Mouse (Mus musculus) kidney, postnatal 10 days (tissue): ENCODE data around the gene Cog5.

Source experiments
- DNase-seq: peaks from one replicate; pipeline ENCODE4 v3.0.0; 2021; ENCODE audit warnings: mixed read lengths

Gene Cog5

DNA sequence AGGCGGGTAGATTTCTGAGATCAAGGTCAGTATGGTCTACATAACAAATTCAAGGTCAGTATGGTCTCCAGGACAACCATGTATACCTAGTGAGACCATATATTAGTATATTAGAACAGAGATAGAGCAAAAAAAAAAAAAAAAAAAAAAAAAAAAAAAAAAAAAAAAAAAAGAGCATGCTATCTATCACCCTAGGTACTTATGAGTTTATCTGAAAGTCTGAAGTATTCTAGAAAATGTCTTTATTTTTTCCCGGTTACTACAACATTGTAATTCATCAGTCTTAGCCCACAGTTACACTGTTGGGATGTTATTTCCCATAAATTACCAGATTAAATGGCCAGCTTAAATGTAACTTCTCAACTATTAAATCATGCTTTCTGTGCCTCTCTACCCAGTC is 289.7 kb downstream of the Cog5 start:
- DNase-seq: no peak

DNA sequence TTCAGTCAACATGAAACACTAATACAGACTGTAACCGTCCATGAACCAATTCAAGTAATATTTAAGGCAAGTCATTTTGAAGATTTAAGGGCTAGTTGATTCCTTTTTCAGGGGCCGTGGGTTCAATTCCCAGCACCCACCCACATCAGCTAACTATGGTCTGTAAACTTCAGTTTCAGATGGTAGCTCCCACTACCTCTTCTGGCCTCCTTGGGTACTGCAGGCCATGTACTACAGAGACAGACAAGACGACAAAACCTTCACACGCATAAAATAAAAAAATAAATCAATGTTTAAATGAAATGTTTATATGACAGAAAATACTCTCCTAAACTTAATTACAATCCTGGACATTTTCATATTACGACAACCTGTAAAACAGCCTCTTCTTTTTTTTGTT is 292.8 kb downstream of the Cog5 start:
- DNase-seq: peak; percentile 28

GRCm38 (mm10) chr12:31948101-31949000 is 293.7 kb downstream of the Cog5 start:
- no peak for DNase-seq

DNA sequence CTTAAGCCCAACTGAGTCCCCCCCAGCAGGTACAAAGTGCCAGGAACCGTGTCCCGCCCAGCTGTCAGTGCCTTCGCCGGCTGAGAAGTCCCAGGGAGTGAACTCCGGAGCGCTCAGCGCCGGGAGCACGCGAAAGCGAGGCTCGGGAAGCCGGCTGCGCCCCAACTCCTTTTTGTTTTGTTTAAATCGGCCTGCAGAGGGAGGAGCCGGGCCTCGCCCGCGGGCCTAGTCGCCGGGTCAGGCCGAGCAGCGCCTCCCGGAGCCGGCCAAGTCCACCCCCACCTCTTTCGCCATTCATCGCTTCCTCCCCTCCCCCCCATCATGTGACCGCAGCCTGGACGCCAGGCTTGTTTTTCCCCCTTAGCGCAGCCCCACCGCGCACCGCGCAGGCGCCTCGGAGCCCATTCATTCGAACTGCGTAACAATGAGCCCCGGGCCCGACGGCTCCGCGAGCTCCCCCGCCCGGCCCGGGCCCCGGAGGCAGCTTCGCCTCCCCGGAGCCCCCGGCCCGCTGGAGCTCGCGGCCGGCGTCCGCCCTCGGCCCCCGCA is 294.6 kb downstream of the Cog5 start:
- peak; percentile 97 for DNase-seq

GRCm38 (mm10) chr12:31949759-31950658 is 295.3 kb downstream of the Cog5 start, which contains the start of gene Hbp1:
Gene Hbp1, minus strand, starts transcription at chr12:31950535.
- DNase-seq: peak; percentile 98

DNA sequence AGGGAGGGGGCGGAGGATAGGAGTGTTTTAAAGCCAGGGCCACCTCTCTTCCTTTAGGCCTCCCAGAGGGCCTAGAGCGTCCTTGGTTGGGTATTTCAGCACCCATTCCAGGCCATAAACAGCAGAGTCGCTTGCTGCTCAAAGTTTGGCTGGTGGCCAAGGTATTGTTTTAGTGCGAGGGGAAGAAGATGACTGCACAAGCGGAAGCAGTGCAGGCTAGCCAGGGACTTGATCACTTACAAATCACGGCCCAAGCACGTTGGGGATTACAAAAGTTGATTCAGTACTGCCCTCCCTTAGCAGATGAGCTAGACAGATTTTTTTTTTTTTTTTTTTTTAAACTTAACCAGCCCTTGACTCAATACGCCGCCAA is 296.0 kb downstream of the Cog5 start:
- DNase-seq: no peak

DNA sequence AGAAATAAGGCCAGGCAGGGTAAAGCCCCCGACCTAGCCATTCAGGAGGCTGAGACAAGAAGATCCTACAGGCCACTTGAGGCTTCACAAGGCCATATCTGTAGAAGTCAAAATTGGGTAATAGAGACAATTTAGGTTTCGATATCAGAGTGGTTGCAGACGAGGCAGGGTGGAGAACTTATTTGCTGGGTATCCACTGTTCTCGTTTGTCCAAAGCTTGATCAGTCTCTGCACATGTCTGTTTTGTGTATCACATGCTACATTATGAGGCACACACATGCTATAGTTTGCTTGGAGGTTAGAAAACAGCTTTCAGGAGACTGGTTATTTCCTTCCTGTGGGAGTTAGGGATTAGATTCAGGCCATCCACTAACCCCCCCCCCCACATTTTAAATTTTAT is 301.2 kb downstream of the Cog5 start:
- DNase-seq: no peak

DNA sequence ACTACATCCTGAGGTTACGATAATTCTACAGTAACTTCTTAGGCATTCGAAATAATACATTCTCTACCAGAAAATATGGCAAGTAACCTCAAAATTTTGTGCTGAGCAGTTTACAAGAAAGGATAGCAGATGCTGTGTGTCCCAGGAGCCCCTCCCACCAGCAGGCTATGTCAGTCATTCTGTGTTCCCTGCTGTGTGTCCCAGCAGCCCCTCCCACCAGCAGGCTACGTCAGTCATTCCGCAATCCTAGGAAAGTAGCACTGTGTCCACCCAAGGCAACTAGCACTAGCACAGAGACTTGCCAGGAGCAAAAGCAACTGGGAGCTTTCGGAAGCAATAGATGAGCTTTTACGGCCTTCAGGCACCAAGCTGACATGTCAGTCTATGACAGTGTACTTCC is 309.4 kb downstream of the Cog5 start:
- DNase-seq: no peak

DNA sequence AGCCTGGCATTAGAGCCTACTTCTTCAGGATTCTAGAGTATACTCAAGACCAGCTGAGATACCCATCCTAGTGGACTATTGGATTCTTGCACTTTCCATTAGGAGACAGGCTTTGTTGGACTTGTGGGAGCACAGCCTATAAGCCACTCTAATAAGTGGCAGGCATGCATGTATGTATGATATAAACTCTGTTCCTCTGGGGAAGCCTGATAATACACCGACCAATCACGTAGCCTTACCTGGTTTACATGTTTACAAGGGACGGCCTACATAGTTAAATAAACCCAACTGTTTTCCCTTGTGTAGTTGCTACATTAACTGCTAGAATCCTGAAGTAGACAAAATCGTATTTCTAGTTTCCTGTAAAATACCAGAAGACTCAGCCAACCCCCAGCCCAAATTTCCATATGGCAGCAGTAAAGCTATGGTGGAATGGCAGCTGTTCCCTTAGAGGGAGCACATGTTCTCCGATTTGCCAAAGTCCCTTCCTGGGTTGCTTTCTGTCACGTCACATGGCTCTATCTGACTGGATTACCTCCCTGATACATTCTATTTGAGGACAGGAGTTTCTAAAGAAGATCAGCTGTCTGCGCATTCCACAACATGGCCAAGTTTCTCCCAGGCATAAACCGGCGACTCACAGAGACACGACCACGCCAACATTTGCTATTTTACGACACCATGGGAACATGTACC is 311.0 kb downstream of the Cog5 start:
- no peak for DNase-seq

GRCm38 (mm10) chr12:31966405-31966804 is 311.7 kb downstream of the Cog5 start:
- no peak for DNase-seq

DNA sequence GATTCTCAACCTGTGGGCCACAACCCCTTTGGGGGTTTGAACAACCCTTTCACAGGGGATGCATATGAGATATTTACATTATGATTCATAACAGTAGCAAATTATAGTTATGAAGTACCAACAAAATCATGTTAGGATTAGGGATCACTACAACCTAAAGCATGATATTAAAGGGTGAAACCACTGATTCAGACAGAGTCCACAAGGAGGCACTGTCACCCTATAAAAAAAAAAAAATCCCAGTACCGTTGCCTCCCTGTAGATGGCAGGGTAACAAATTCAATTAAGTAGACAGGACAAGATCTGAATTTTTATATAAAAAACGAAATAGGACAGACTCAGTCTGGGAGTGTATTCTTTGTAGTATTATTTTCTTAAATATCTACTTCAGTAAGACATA is 312.9 kb downstream of the Cog5 start:
- peak; percentile 18 for DNase-seq

DNA sequence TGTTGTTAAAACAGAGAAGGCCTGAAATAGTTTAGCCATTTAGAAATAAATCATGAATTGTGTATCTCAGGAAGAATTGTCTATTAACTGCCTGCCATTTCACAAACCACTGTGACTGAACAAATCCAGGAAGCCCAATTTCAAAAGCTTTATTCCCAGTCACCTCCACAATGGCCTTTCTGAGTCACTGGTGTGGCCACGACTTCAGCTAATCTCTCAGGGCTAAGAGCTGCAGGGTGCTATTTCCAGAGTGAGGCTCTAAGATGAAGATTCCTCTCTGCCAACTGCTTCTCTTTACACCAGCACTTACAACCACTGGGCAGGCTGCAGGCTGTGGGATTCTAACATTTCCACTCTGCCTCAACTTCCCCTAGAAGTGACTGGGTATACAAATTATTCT is 314.4 kb downstream of the Cog5 start:
- no peak for DNase-seq

DNA sequence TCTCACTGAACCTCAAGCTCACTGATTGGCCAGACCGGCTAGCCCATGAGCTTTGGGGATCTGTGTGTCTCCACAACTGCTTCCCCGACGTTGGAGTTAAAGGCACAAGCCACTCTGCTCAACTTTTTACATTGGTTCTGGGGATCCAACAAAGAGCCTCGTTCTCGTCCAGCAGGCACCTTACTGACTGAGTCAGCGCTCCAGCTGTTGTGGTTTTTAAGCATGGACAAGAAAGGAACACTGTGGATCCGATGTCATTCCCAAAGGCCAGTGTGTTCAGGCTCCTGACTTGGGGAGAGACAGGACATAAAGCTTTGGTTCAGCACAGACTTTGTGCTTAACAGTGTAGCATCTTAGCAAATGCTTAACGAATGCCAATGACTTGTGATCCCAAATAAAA is 316.9 kb downstream of the Cog5 start:
- no peak for DNase-seq

- peak; percentile 79 for DNase-seq
These were observed 319.0 kb downstream of the Cog5 start for GRCm38 (mm10) chr12:31973473-31974172.

DNA sequence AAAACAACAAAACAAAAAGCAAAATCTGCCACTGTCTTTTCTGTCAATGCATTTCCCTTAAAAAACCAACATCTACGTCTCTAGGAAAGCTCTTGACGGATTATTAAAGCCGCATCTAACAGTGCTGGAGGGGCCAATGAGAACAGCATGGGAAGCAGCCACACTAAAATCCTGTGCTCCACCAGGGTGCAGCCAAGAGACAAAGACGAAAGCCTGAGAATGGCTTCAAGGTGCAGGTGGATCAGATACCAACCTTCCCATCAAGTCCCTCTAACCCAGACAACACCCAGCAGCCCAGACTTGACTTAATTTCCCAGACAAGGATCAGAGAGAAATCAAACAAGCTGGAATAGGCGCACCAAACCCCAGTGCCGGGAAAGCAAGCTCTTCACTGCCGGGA is 321.9 kb downstream of the Cog5 start:
- DNase-seq: peak; percentile 52

DNA sequence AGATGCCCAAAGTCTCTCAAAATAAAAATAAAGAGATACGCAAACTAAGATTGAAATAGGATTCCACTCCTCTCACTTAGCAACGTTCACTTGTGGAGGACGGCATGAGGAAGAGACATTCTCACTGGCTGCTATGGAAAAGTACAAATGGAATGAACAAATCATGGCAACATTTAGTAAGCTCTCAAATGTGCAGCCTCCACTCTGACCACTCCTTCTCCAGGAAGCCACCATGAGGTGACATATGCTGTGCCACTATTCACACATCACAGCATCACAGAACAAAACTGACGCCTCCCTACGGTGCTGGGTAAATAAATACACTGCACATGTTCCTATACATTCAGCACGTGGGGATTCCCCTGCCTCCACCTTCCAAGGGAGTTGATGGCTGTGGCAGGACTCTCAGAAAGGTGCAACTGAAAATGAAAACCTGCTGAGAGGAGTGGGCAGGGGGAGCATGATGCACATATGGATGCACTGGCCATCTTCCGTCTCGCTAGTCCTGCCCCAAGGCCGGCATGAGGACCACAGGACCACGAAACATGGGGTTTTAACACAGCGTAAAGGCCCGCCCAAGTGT is 323.0 kb downstream of the Cog5 start:
- DNase-seq: no peak

DNA sequence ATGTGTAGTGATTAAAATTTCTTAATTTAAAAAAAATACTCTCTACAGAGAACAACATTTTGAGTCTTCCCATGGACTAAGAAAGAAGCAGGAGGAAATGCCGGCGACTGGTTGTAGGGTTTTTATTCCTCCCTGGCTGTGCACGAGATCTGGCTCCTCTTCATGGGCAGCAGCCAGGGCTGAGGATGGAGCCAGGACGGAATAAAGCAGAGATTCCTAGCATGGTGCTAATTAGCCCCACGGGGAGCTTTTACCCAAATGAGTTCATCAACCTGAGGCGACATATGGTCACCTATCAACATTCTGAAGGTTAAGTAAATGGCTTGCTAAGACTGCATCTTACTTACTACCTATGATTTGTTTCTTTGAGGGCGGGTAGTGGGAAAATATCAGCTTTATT is 328.6 kb downstream of the Cog5 start:
- no peak for DNase-seq

- DNase-seq: no peak
These were observed 329.1 kb downstream of the Cog5 start for GRCm38 (mm10) chr12:31983769-31984168.

GRCm38 (mm10) chr12:31984206-31984605 is 329.5 kb downstream of the Cog5 start:
- DNase-seq: no peak

DNA sequence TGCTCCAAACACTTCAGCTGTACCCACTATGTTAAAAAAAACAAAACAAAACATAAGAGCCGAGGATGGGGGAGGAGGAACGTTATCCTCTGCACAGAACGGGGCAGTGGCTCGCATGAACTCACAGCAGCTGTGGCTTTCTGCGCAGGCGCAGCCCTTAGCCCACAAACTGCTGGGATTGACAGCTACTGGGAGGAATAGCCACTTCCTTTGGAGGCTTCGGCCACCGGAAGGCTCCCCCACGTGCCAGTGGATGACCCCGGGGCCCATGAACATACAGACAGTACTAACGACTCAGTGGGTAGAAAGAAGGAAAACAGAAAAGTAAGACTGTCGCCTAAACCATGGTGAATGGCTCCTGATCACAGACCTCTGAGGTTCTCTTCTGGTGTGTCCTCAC is 330.0 kb downstream of the Cog5 start:
- DNase-seq: peak; percentile 63

- no peak for DNase-seq
These were observed 331.1 kb downstream of the Cog5 start for GRCm38 (mm10) chr12:31985738-31986137.

DNA sequence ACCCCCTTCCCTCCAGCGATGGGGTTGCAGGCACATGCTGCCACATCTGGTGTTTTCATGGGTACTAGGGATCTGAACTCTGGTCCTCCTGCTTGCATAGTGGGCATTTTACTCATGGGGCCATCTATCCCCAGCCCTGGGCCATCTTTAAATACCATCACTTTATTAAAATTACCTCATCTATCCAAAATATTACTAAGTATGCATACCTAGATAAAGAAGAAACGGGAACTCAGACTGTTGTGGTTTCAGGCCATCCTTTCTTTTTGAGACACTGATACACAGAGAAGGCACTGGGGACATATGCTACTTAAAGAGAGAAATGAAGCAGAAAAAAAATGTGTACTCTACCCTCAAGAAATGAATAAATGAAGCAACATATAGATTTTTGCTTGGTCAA is 331.8 kb downstream of the Cog5 start:
- no peak for DNase-seq
